Mouse (Mus musculus) right cerebral cortex, adult 18-20 months (tissue): ENCODE results near the gene Hist1h3g.

ENCODE experiments used
- DNase-seq: peaks from one replicate; pipeline ENCODE4 v3.0.0; 2022; ENCODE audit warnings: mixed read lengths

The Hist1h3g gene

DNA sequence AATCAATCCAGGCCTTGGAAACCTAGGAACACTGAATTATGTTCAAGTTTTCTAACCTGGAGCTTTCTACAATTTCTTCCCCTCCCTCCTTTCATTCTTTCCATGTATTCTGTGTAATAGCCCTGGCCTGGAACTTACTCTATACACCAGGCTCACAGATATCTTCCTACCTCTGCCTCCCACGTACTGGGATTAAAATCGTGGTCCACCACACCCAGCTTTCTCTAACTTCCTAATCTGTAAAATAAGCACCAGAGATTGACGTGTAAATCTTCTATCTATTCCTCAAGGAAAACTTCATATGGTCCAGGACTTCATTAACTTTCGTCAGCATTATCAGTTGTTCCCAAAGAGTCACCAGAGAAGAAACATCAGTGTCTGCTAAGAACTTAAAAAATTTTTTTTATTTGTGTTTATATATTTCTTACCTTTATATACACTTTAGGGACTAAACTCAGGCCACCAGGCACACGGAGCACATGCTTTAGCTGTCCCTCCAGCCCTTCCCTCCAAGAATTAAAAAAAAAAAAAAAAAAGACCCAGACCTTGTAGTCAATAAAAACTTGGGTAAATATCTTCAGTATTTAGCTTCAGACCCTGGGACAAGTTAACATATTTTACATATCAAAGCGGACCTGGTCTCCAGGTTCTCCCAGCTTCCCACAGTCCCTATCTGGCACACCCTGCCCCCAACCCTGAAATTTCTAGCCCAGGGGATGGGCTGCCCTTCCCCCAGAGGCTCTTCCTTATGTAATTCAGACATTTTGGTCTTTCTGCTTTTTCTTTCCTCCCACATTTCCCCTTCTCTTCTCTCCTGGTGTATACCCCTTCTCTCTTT lies 47.2 kb downstream of the Hist1h3g start:
- no peak for DNase-seq

DNA sequence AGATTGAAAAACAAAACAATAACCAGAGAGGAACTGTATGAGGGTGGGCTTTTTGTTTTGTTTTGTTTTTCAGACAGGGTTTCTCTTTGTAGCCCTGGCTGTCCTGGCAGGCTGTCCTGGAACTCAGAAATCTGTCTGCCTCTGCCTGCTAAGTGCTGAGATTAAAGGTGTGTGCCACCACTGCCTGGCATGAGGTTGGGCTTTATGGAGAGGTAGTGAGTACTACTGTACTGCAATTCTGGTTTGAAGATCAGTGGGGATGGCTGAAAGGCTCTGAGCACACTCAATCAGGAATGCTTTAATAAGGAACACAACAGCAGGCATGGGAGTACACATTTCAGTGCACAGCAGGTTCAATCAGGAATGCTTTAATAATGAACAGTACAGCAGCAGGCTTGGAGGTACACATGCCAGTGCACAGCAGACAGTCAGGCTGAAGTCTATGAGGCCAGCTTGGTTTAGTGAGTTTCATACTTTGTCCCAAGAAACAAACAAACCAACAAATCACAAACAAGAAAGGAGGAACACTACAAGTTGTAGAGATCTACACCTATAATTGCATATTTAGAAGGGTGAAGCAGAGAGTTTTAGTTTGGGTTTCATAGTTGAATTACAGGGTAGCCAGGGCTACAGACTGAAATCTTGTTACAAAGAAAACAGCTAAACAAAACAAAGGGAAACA lies 48.3 kb downstream of the Hist1h3g start:
- no peak for DNase-seq

DNA sequence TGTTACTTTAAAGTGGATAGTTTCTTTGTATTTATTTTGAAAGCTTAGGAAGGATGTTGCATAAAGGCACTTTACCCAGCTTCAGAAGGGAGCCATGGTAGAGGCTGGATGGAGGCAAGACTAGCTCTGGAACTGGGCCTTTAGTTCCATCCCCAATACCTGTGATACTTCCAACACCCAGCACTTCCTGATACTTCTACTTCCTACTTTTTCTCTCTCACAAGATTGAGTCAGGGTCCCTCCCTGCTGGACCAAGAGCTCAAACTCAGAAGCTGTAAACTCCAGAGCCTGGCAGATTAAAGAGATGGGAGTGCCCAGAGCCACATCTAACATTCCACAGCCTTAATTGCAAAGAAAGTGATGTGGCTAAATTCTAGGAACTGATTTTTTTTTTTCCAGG lies 49.1 kb downstream of the Hist1h3g start:
- no peak for DNase-seq

DNA sequence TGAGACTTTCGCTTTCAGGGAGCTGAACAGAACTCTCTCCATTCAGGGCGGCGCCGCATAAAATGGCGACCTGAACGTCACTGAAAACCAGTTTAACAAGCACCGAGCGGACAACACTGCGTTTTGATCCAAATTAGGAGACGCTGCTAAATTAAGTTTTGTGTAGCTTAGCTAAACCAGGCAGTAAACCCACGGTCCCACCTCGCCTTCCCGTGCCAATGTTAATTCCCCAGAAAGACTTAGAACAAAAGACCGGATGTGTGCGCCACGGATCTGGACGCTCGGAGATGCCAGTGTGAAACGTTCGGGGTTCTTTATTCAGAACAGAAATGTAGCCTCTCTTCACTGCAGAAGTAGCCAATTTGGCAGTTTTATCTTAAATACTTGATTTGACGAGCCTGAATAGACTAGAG lies 49.8 kb downstream of the Hist1h3g start:
- DNase-seq = peak; percentile 73
